Mouse (Mus musculus): Measurements from ENCODE around the gene Wsb1. TPM values are rescaled to one million over a fixed set of nuclear protein-coding genes. Genes with fewer than 3 reads are reported as not detected.
A peak's percentile ranks its signal among the peaks of the same experiment; 100 is the strongest.

The Wsb1 gene
- total and polyA plus RNA-seq, 3 experiments, result 84.1 to 129 (median 104) TPM

GRCm38 (mm10) chr11:79218936-79219626 lies 35.4 kb downstream of the Wsb1 start:
- in situ Hi-C loops (cut with MboI; ENCODE audit: low pct_ligation_motif_present, low pct_unique_long_range_greater_than_20kb, low sequenced_read_pairs), result loop anchor here (25.0 kb wide), 1 partner anchor 657 kb away; the partner anchor contains the start of gene Tmem97
- H3K4me3 ChIP-seq (replicated peaks in 1 of 3; ENCODE audit: low read depth in 2 of 3, low read length in 2 of 3, poor library complexity in 1 of 3), result no peak overlapping the region
- dilution Hi-C loops (cut with MboI; ENCODE audit: extremely low pct_ligation_motif_present, extremely low pct_unique_long_range_greater_than_20kb, low sequenced_read_pairs), result no loop called here

DNA sequence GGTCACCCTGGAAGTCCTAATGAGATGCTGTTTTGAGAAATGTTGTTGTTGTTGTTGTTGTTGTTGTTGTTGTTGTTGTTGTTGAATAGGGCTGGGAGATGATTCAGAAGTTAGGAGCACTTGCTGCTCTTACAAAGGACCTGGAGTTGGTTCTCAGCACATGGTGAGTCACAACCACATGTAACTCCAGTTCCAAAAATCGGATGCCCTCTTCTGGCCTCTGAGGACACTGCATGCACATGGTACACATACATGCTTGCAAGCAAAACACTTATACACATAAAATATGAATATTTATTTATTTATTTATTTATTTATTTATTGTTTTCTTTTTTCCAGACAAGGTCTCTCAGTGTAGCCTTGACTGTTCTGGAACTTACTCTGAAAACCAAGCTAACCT lies 36.4 kb downstream of the Wsb1 start:
- Histone ChIP-seq H3K4me3 (replicated peaks in 1 of 3; ENCODE audit: low read depth in 2 of 3, low read length in 2 of 3, poor library complexity in 1 of 3) (no peak overlapping the region), H3K79me2 (replicated peaks; ENCODE audit: control insufficient read depth, extremely low read depth, insufficient read depth, poor library complexity, severe bottlenecking) (no peaks in the 10 kb centered on the region), H3K9ac (ENCODE audit: insufficient read depth, low read depth) (no peak overlapping the region), H3K27me3 (replicated peaks) (no peaks in the 10 kb centered on the region), H3K4me1 (ENCODE audit: control insufficient read depth in 1 of 2, insufficient read depth in 2 of 2) (peaks cover 7 to 31% of the 10 kb centered on the region in 2 experiments; a peak in 3 of 4 replicates), H3K9me3 (replicated peaks; ENCODE audit: low read length) (peaks cover 4% of the 10 kb centered on the region), H3K4me2 (ENCODE audit: insufficient read depth, low read depth, poor library complexity, severe bottlenecking) (no peak overlapping the region), H3K36me3 (replicated peaks in 1 of 2; ENCODE audit: control insufficient read depth in 1 of 2, insufficient read depth in 1 of 2, low read length in 1 of 2) (no peaks in the 10 kb centered on the region), H3K27ac (ENCODE audit: insufficient read depth, low read depth) (no peak overlapping the region)
- in situ Hi-C loops (cut with MboI; ENCODE audit: low pct_ligation_motif_present, low pct_unique_long_range_greater_than_20kb, low sequenced_read_pairs), result loop anchor here (25.0 kb wide), 1 partner anchor 656 kb away; the partner anchor contains the start of gene Tmem97
- TF ChIP-seq SMC3 (IDR thresholded peaks at IDR 0.05; ENCODE audit: low read depth, low read length) (peak; percentile 11; the same call in 1 of the 2 replicates), MYC (IDR thresholded peaks at IDR 0.05; ENCODE audit: low read depth, low read length) (peak; percentile 60; the same call in 1 of the 2 replicates), CTCF (conservative IDR thresholded peaks at IDR 0.05 in 1 of 2, IDR thresholded peaks at IDR 0.05 in 1 of 2; ENCODE audit: low read depth in 2 of 2, low read length in 2 of 2) (peak in 1 of 2 experiments; percentile 21; a peak in 2 of 4 replicates), RAD21 (IDR thresholded peaks at IDR 0.05; ENCODE audit: low read depth, low read length) (no peak; the same call in none of the 2 replicates)
- DNase-seq (ENCODE audit: extremely low read depth), result no peak
- dilution Hi-C loops (cut with MboI; ENCODE audit: extremely low pct_ligation_motif_present, extremely low pct_unique_long_range_greater_than_20kb, low sequenced_read_pairs), result no loop called here

More at GRCm38 (mm10) chr11:79218936-79219626, 35.4 kb downstream of the Wsb1 start:
- DNase-seq (ENCODE audit: extremely low read depth), result no peak
- Histone ChIP-seq H3K4me2 (ENCODE audit: insufficient read depth, low read depth, poor library complexity, severe bottlenecking) (no peak overlapping the region), H3K27me3 (replicated peaks) (no peaks in the 10 kb centered on the region), H3K27ac (ENCODE audit: insufficient read depth, low read depth) (no peak overlapping the region), H3K9ac (ENCODE audit: insufficient read depth, low read depth) (no peak overlapping the region), H3K79me2 (replicated peaks; ENCODE audit: control insufficient read depth, extremely low read depth, insufficient read depth, poor library complexity, severe bottlenecking) (no peaks in the 10 kb centered on the region), H3K9me3 (replicated peaks; ENCODE audit: low read length) (peaks cover 4% of the 10 kb centered on the region), H3K4me1 (ENCODE audit: control insufficient read depth in 1 of 2, insufficient read depth in 2 of 2) (peaks cover 7 to 29% of the 10 kb centered on the region in 2 experiments), H3K36me3 (replicated peaks in 1 of 2; ENCODE audit: control insufficient read depth in 1 of 2, insufficient read depth in 1 of 2, low read length in 1 of 2) (no peaks in the 10 kb centered on the region)
- TF ChIP-seq ZNF384 (IDR thresholded peaks at IDR 0.05; ENCODE audit: low read depth, low read length) (peak; percentile 51; the same call in 1 of the 2 replicates), MAFK (IDR thresholded peaks at IDR 0.05; ENCODE audit: insufficient replicate concordance, low read length) (no peak)

- Histone ChIP-seq H3K27ac (ENCODE audit: insufficient read depth, low read depth) (no peak overlapping the region), H3K9me3 (replicated peaks; ENCODE audit: low read length) (peaks cover 4% of the 10 kb centered on the region), H3K4me2 (ENCODE audit: insufficient read depth, low read depth, poor library complexity, severe bottlenecking) (no peak overlapping the region), H3K36me3 (replicated peaks in 1 of 2; ENCODE audit: control insufficient read depth in 1 of 2, insufficient read depth in 1 of 2, low read length in 1 of 2) (no peaks in the 10 kb centered on the region), H3K4me3 (replicated peaks in 1 of 3; ENCODE audit: low read depth in 2 of 3, low read length in 2 of 3, poor library complexity in 1 of 3) (no peak overlapping the region), H3K79me2 (replicated peaks; ENCODE audit: control insufficient read depth, extremely low read depth, insufficient read depth, poor library complexity, severe bottlenecking) (no peaks in the 10 kb centered on the region), H3K9ac (ENCODE audit: insufficient read depth, low read depth) (no peak overlapping the region), H3K4me1 (ENCODE audit: control insufficient read depth in 1 of 2, insufficient read depth in 2 of 2) (peaks cover 7 to 25% of the 10 kb centered on the region in 2 experiments; a peak in 3 of 4 replicates), H3K27me3 (replicated peaks) (no peaks in the 10 kb centered on the region)
- dilution Hi-C loops (cut with MboI; ENCODE audit: extremely low pct_ligation_motif_present, extremely low pct_unique_long_range_greater_than_20kb, low sequenced_read_pairs) (no loop called here), in situ Hi-C loops (cut with MboI; ENCODE audit: low pct_ligation_motif_present, low pct_unique_long_range_greater_than_20kb, low sequenced_read_pairs) (loop anchor here (25.0 kb wide), 1 partner anchor 655 kb away; the partner anchor contains the start of gene Tmem97)
- TF ChIP-seq PAX5 (IDR thresholded peaks at IDR 0.05; ENCODE audit: low read length), result no peak
- no peak for TF ChIP-seq RCOR1 (conservative IDR thresholded peaks at IDR 0.05; ENCODE audit: low read depth, low read length)
- TF ChIP-seq MXI1 (IDR thresholded peaks at IDR 0.05; ENCODE audit: low read depth, low read length), result no peak
- no peak for TF ChIP-seq KAT2A (IDR thresholded peaks at IDR 0.05; ENCODE audit: insufficient replicate concordance, low read length)
- no peak for TF ChIP-seq POLR2A (IDR thresholded peaks at IDR 0.05; ENCODE audit: low read depth, low read length)
- TF ChIP-seq NELFE (IDR thresholded peaks at IDR 0.05; ENCODE audit: low read depth, low read length), result no peak
- no peak for TF ChIP-seq MAZ (IDR thresholded peaks at IDR 0.05; ENCODE audit: low read depth, low read length)
- TF ChIP-seq POLR2AphosphoS2 (IDR thresholded peaks at IDR 0.05; ENCODE audit: low read depth, low read length), result no peak
- TF ChIP-seq ZNF384 (IDR thresholded peaks at IDR 0.05; ENCODE audit: low read depth, low read length), result no peak
- no peak for TF ChIP-seq CHD1 (IDR thresholded peaks at IDR 0.05; ENCODE audit: low read depth, low read length)
- TF ChIP-seq IRF4 (IDR thresholded peaks at IDR 0.05; ENCODE audit: low read depth, low read length), result no peak
- TF ChIP-seq MAX (IDR thresholded peaks at IDR 0.05; ENCODE audit: low read length), result no peak
- TF ChIP-seq SIN3A (IDR thresholded peaks at IDR 0.05; ENCODE audit: low read length), result no peak
- TF ChIP-seq MAFK (IDR thresholded peaks at IDR 0.05; ENCODE audit: insufficient replicate concordance, low read length), result no peak
- no peak for TF ChIP-seq ETS1 (conservative IDR thresholded peaks at IDR 0.05; ENCODE audit: low read depth, low read length)
- no peak for TF ChIP-seq CTCF (conservative IDR thresholded peaks at IDR 0.05 in 1 of 2, IDR thresholded peaks at IDR 0.05 in 1 of 2; ENCODE audit: low read depth in 2 of 2, low read length in 2 of 2)
- TF ChIP-seq JUND (conservative IDR thresholded peaks at IDR 0.05; ENCODE audit: low read depth, low read length), result no peak
- DNase-seq (ENCODE audit: extremely low read depth), result no peak
These were observed 37.3 kb downstream of the Wsb1 start for GRCm38 (mm10) chr11:79217133-79217532.
